Mouse (Mus musculus): ENCODE results near the gene Ldb3.

The Ldb3 gene

DNA sequence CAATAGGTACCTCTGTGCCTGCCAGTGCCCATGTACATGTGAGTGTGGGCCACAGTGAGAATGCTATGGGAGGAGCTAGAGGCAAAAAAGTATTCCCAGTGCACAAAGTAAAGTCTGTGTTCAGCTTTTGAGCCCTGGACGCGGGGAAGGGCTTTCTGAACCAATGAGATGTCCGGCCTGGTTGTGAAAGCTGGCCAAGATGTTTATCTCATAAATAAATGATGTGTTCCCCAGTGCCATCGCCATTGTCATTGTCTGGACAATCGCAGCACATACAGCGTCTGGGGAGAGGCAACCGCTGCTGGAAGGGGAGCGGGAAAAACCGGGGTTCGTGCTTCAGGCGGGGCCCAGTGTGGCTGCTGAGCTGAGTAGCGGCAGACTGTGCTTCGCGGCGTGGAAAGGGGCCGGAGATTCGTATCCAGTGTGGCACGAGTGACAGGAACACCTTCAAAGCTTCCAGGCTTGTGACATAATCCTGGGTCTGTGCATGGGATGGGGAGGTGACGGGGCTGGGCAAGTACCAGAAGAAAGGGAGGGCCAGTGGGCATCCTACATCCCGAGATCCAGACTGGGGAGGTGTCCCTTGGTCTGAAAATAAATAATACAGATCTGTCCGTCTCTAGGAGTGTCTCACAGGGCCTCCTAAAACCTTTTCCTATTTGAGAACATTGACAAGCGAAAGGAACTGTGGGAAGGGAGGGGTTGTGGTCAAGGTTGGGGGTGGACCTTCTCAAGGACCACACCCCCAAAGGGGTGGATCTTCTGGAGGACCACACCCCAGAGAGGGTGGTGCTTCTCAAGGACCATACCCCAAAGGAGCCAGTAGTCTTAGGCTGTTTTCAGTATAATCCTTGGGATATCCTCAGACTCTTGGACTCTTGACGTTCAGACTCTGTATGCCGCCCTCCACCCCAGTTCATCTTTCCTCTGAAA lies 2.5 kb upstream of the Ldb3 start:
- no peak for DNase-seq (ENCODE audit: extremely low spot score, low spot score)

DNA sequence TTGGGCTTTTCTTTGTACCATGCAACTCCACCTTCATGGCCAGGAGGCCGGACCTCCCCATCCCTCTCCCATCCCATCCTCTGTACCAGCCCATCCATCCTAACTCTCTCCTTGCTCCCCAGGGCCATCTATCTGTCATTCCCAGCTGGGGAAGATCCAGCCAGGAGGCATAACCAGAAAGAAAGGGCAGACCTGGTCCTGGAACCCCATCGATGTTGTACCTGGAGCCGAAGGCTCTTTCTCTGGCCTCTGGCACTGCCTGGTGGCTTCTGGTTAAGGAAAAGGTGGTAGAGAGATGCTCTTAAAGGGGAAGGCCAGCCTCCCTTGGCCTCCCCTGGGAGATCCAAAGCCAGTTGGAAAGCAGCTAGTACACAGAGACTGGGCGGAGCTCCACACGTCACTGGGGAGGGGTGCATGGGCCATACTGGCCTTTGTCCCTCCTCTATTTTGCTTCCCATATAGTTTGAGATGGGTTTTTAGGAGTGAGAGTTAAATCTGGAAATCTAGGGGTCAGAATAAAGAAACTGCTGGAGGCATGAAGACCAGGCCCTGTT lies 1.6 kb upstream of the Ldb3 start:
- DNase-seq (ENCODE audit: extremely low spot score, low spot score): no peak

DNA sequence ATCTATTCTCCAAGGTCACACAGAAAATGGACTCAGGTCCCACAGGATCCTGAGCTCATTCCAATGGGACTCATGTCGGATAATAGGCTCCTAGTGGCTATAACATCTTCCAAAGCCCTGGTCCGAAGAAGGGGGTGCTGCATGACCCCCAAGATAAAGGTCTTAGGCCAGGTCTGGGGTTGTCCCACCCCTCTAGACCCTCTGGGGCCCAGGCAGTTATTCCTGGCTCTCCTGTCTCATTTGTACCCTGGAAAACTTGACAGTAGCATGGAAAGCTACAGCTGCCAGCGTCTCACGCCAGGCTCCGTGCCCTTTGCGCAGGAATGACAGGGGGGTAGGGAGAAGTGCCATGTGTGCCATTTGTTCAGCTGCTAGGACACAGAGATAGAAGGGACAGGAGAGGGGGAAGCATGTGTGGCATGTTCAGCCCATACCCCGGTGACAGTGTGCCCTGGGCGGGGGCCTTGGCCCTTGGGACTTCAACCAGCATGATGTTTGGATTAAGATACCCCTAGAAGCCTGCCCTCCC lies 767 bp upstream of the Ldb3 start:
- no peak for DNase-seq (ENCODE audit: extremely low spot score, low spot score)

DNA sequence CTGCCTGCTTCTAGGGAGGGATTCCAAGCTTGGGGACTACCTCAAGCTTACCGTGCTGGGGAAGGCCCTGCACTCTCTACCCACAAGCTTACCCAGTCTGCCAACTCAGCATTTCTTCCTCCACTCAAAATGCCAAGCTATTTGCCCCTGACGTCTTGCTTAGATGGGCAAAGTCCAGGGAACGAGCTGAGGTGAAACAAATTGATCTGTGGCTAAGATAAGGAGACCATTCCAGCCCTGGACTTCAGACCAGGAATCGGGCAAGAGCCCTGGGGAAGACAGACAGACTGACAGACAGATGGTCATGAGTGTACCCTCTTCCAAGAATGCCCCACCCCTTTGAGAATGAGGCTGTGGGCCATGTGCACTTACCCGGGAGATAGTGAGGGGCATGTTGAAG lies 477 bp downstream of the Ldb3 start:
- DNase-seq (ENCODE audit: extremely low spot score, low spot score): no peak

DNA sequence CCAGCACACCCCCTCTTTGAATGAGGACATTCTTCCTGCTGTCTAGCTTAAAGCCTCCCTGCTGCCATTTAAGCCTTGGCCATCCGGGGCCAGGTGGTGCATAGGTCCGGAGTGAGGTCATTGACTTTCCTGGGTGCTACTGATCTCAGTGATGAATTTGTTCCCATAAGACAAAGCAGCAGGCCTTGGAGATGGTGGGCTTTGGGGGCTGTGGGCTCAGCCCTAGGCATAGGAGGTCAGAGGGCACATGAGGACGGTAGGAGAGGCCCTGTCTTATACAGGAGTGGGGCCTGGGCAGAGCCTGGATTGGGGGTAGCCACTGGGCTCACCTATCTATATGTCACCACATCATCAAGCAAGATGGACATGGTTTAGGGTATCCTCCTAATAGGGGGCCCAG lies 1.6 kb downstream of the Ldb3 start:
- no peak for DNase-seq (ENCODE audit: extremely low spot score, low spot score)

DNA sequence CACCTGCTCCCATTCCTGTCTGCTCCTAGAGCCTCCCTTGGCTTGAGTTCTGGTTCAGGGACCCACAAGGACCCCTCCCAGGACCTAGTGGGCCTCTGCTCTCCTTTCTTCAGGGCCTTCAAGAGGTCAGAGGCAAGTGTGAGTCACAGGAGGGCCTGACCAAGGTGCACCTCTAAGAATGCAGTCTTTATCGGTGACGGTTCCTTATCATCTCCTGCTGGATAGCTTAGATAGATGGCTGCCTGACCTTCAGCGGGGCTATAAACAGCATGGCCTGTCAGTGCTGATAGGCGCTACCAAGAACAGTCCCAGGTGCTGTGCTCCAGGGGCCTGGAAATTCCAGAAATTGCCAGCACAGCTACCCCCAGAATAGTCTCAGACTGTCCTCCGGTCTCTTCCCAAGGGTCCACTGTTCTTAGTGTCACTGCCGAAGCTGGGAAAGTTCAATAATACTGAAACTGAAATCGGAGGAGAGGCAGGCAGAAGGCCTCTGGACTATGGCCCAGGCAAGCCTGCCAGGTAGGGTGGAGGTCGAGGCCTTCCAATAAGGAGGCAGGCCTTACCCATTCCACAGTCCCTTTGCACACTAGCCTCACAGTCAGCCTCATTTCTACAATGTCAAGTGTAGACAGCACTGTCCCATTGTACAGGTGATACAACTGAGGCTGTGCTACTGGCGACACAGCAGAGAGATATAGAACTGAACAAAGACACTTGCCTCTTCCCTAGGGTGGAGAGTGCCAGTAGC lies 3.0 kb downstream of the Ldb3 start:
- no peak for DNase-seq (ENCODE audit: extremely low spot score, low spot score)

DNA sequence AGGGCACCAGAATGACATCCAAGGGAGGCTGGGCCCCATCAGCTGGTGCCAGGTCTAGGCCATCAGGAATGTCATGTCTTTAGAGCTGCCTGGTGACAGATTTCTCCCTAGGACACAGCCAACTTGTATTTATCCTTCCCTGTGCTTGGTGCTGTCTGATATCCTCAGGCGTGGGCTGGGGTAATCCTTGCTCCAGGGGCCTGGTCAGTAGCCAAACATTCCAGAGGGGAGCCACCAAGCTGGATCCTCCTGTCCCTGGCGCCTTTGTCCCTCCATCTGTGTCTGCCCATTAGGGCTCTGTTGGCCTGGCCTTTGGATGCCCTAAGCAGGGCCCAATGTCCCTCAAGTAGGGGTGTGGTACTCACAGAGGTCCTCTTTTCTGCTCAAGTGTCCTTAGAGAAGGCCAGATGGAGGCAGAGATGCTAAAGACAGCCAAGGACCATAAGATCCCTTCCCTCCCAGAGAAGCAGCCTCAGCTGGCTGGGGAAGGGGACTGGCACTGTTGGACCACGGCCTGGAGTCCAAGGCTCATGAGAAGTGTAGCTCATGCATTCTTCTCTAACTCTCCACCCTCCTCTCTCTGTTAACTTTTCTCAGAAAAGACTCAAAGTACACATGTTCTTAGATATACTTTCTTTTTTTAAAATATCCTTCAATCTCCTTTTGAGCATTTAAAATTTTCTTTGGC lies 5.6 kb downstream of the Ldb3 start:
- no peak for DNase-seq (ENCODE audit: extremely low spot score, low spot score)

DNA sequence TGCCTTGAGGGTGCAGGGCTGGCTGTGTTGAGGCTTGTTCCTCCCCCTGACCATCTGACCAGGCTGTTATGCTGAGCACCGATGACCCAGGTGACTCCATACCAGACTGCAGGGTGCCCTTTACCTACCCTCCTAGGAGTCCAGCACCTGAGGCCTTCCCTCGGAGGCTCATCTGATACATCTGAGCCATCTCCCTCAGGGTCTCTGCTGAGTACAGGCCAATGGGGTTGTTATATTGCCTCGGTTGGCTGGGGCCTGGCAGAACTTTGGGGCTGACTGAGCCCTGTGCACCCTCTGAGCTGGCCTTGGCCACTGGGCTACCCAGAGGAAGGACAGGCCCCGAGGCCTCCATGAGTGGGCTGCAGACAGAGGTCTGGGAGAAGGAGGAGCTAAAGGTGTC lies 11.6 kb downstream of the Ldb3 start:
- no peak for DNase-seq (ENCODE audit: extremely low spot score, low spot score)

DNA sequence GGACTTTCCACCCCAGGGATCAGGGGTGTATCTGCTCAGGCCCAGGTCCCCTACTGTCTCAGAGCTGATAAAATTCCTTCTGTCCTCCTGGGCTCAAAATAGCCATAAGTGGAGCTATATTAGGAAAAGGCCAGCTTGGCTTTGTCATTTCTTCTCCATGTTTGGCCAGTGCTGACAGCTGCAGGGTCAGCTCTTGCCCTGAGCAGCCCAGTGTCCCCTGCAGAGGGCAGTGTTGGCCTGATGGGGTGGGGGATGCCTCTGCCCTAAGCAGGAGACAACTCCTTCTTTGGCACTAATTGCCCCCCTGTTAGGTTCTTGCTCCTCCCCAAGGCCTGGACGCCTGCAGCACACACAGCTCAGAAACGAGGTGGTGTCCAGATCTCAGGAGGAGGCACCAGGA lies 14.4 kb downstream of the Ldb3 start:
- DNase-seq (ENCODE audit: extremely low spot score, low spot score): no peak

DNA sequence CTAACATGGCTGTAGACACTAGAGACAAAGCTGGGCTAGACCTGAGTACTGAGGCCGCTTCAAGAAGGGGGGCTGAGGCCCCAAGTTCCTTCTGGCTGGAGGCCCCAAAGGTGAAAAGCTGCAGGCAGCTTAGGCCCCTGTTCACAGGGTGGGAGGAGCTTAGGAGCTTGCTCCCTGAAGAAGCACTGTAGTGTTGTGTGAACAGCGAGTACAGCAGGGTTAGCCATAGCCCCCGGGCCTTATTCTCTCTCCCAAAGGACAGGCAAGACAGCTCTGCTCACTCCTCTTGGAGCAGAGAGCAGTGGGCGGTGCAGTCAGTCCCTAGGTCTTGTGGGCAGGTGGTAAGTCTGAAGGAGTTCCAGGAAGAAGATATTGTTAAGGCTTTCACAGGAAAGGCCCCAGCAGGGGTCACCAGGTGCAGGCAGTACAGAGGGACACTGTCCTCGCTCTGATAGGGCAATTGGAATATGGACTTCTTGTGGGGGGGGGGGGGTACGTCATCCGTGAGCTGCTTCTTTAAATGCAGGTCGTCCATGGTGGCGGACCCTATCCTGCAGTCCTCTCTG lies 15.1 kb downstream of the Ldb3 start:
- DNase-seq (ENCODE audit: extremely low spot score, low spot score): no peak

DNA sequence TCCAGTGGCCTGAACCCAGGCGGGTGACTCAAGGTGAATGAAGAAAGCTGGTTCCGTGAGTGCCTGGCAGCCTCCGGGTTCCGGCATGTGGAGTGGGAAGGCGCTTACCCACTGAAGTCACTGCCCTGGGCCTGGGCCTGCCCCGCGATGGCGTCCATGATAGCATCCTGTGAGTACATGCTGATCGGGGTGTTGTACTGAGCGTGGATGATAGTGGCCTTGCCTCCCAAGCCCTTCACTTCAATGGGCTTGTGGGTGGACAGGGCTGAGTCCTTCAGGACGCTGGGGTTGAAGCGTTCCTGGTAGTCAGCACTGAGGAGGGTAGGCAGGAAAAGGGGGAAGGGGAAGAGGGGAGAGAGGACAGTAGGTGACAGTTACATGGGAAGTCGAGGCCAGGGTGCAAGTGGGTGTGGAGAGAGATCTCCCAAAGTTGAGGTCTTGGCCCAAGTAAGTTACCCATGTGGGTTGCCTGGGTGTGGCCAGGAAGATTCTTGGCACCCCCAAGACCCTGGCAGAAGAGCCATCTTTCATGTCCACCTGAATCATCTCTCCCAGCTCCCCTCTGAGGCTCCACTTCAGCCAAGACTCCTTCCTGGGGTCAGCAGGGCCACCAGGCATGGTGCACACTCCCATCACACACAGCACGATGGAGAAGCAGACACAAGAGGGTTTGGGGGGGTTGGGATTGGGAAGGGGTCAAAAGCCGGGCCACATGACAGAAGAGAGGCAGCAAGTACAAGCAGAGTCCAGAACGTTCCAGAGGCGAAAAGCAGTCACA lies 16.7 kb downstream of the Ldb3 start:
- DNase-seq (ENCODE audit: extremely low spot score, low spot score): no peak

DNA sequence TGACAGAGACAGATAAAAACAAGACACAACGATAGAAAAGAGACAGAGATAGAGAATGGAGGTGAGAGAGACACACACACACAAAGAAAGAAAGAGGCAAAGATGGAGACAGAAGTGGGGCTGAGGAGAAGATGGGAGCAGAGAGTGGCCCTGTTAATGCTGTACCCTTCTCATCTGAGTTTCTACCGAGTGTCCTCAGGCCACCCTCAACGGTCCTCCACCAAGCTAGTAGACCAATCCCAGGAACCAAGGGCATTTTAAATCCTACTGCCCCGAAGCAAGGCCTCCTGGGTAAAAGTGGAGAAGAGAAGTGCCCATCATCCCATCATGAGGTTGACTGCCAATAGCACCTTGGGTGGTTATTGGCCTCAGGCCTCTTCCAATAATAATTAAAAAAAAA lies 17.6 kb downstream of the Ldb3 start:
- DNase-seq (ENCODE audit: extremely low spot score, low spot score): no peak

DNA sequence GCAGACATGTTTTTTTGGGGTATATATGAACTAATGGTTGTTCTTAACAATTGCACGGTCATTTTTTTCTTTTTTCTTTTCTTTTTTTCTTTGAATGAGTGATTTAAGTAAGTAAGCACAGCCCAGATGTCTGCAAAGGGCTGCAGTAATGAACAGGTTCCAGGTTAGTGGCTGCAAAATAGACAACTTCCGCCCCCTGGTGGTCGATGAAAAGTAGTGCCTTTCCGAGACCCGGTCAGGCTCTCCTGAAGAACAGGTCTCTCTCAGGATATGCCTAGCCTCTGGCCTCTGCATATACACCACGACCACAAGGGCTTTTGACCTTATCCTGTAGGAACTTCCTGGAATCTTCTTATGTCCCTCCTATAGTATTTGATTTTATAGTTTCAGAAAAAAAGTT lies 18.2 kb downstream of the Ldb3 start:
- DNase-seq (ENCODE audit: extremely low spot score, low spot score): peak; percentile 82

DNA sequence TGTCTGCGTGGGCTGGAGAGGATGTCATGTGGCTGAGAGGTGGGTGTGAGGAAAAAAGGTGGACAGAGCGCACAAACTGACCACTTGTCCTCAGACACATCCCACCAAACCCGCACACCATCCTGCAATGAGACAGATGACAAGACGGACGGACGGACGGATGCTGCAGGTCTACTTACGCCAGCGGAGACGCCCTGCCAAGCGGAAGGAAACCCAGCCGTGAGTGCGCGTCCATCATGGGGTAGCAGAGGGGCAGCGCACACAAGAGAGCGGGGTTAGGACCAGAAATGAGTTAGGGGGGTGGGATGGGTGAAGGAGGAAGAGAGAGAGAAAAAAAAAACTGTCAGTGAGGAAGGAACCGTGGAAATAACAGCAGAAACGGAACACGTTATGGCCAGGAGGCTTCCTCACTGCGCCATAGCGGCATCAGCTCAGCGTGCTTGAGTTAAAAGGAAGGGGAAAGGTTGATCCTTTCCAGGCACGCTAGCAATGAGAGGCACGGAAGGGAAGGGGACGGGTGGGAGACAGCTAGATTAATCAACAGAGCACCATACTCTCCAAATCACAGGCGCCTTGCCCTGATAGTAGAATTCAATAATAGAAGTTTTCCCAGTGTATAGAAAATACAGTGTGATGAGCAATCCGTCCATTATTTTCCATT lies 18.8 kb downstream of the Ldb3 start:
- no peak for DNase-seq (ENCODE audit: extremely low spot score, low spot score)

DNA sequence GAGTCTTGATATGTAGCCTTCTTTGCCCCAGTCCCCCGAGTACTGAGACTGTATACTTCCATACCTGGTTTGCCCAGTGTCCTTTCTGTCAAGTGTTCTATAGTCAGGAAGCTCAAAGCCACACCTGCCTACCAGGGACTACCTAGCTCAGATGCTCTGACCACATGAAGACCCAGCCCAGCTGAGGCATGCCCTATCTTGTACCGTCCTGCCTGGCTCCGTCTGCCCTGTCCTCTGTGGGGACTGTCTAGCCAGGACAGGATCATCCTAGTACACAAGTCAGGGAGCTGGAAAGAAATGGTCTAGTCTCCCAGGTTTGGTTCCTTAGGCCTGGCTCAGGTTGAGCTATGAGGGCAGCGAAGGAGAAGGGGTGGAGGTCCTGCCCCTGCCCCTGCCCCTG lies 19.9 kb downstream of the Ldb3 start:
- DNase-seq (ENCODE audit: extremely low spot score, low spot score): no peak

DNA sequence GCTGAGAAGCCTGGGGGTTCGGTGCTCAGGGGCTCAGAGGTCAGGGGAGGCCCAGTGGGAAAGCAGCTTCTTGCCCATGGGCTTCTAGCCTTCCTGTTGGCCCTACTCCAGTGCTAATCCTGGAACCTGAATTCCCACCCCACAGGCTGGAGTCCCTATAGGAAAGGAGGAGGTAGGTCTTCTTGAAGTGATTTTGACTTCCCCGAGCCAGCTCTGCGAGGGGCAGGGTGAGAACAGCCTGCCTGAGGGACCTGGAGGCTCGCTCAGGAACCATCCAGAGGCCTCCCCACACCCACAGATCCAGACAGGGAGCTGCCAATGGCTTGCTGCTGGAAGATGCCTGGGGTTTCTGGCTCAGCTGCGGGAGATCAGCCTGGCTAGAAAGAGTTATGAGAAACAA lies 20.8 kb downstream of the Ldb3 start:
- no peak for DNase-seq (ENCODE audit: extremely low spot score, low spot score)

DNA sequence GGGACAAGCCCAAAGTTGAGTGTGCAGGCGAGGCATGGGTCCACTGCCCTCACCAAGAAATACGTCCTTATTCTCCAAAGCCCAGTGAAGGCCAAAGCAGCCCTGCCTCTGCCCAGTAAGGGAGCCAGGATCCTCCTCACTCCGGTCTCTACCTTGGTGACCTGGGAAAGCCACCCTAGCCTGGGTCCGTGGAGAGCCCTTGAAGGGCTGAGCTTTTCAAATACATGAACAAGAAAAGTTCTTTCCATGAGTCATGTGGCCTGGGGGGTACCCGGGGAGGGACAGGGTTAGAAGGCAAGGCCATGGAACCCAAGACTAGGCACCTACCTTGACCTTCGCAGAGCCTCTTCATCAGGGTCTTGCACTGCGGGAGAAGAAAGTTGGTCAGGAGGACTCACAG lies 22.0 kb downstream of the Ldb3 start:
- no peak for DNase-seq (ENCODE audit: extremely low spot score, low spot score)

DNA sequence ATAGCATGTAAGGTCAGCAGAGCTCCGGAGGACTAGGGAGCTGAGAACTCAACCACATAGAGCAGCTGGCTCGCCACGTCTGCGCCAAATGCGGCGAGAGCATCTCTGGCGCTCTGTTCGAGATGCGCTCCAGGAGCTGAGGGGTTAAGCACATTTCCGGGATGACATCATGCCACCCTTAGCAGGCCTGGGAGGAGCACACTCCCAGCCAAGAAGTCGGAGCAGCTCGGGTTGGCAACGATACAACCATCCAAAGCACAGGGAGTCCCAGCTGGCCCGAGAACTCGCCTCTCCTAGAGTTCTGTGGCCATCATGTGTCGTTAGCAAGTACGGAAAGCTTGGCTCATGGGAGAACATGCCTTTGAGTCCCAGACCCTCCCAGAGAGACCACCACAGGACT lies 22.8 kb downstream of the Ldb3 start:
- DNase-seq (ENCODE audit: extremely low spot score, low spot score): no peak

DNA sequence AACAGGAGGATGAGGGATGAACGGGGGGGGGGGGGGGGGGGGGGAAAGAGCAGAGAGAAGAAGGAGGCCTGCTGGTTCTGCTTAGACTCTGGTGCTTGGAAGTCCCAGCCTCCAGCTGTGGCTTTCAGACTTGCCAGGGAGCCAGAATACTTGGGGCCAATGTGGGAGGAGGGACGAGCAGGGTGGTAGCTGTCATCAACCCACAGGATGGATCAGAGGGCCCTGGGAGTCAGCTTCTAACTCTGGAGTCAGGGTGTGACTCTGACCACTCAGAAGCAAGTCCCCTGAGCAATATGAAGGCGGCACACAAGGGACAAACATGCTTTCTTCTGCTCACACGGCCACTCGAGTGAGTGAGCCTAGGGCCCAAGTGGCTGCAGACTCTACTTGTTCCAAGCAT lies 23.8 kb downstream of the Ldb3 start:
- DNase-seq (ENCODE audit: extremely low spot score, low spot score): no peak

DNA sequence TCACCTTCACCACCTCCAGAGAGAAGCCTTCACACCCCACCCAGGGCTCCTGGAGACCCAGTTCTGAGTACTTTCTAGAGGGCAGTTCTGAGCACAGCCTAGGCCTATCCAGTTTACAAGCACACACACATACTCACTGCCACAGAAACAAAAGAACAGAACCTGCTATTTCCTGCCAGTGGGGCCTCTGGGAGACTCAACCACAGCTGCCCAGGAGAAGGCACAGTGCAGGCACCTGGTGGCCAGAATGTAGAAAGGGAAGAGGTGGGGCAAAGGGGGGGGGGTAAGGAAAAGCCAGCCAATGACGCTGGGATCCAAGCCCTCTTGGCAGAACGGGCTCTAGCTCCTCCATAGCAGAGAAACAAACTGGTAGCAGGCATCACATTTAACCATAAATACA lies 26.1 kb downstream of the Ldb3 start:
- DNase-seq (ENCODE audit: extremely low spot score, low spot score): no peak
